Mouse (Mus musculus): ENCODE data around the gene Sertad1. TPM values are rescaled to one million over a fixed set of nuclear protein-coding genes. Genes with fewer than 3 reads are reported as not detected.

The Sertad1 gene
- polyA plus RNA-seq, 1 experiment from 2014 or later, result 34.8 TPM

GRCm38 (mm10) chr7:27522967-27523366 lies 36.3 kb downstream of the Sertad1 start, which contains the start of gene Hipk4:
Gene Hipk4 (plus strand): TSS chr7:27523267.
- 0 out of 2 replicates have a peak, but pooled peaks cover 4% of the 10 kb centered on the region for H3K9me3 ChIP-seq (ENCODE audit: control insufficient read depth, low read length)
- ATAC-seq (ENCODE audit: insufficient number of reproducible peaks, insufficient read depth, low FRiP score, low read depth), result no peak
- no peaks in the 10 kb centered on the region for H3K36me3 ChIP-seq (ENCODE audit: control insufficient read depth, insufficient read depth, low read length)
- H3K27me3 ChIP-seq (ENCODE audit: control insufficient read depth, insufficient read depth, low read length), result no peaks in the 10 kb centered on the region
- H3K4me1 ChIP-seq (ENCODE audit: control insufficient read depth in 2 of 2, insufficient read depth in 2 of 2, low read length in 2 of 2), result peaks cover 5% of the 10 kb centered on the region in 2 experiments; a peak in 3 of 4 replicates
- no peak within 1 kb of the TSS for H3K27ac ChIP-seq (replicated peaks in 1 of 2; ENCODE audit: control insufficient read depth in 1 of 2, insufficient read depth in 1 of 2, low read depth in 2 of 2, low read length in 2 of 2)
- WGBS, result 48% methylated on average over 5 of the region's 5 CpGs
- no peak within 1 kb of the TSS for H3K4me3 ChIP-seq (ENCODE audit: control insufficient read depth in 1 of 2, insufficient read depth in 1 of 2, low read depth in 1 of 2, low read length in 2 of 2)
- no peak within 1 kb of the TSS for H3K4me2 ChIP-seq (ENCODE audit: low read length)
- no peak within 1 kb of the TSS for H3K9ac ChIP-seq (ENCODE audit: low read length)

DNA sequence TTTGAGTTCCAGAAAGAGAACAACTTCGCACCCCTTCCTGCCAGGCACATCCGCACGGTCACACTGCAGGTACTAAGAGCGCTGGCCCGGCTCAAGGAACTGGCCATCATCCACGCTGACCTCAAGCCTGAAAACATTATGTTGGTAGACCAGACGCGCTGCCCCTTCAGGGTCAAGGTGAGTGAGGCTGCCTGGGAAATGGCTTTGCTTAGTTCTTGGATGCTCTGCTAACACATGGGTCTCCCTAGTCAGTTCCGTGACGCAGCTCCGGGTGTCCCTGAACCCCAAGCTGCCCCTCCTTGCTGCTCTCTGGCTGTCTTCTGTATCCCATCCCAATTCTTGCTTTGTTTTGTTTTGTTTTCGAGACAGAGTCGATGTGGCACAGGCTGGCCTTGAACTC lies 37.1 kb downstream of the Sertad1 start:
- Histone ChIP-seq H3K27me3 (ENCODE audit: control insufficient read depth, insufficient read depth, low read length) (no peaks in the 10 kb centered on the region), H3K4me3 (ENCODE audit: control insufficient read depth in 1 of 2, insufficient read depth in 1 of 2, low read depth in 1 of 2, low read length in 2 of 2) (no peak overlapping the region), H3K36me3 (ENCODE audit: control insufficient read depth, insufficient read depth, low read length) (no peaks in the 10 kb centered on the region), H3K4me2 (ENCODE audit: low read length) (no peak overlapping the region), H3K9me3 (ENCODE audit: control insufficient read depth, low read length) (0 out of 2 replicates have a peak, but pooled peaks cover 4% of the 10 kb centered on the region), H3K9ac (ENCODE audit: low read length) (no peak overlapping the region), H3K4me1 (ENCODE audit: control insufficient read depth in 2 of 2, insufficient read depth in 2 of 2, low read length in 2 of 2) (peaks cover 5% of the 10 kb centered on the region in 2 experiments; a peak in 3 of 4 replicates), H3K27ac (replicated peaks in 1 of 2; ENCODE audit: control insufficient read depth in 1 of 2, insufficient read depth in 1 of 2, low read depth in 2 of 2, low read length in 2 of 2) (no peak overlapping the region)
- no peak for ATAC-seq (ENCODE audit: insufficient number of reproducible peaks, insufficient read depth, low FRiP score, low read depth)
- WGBS, result 92% methylated on average over 13 of the region's 13 CpGs

- Histone ChIP-seq H3K4me3 (ENCODE audit: control insufficient read depth in 1 of 2, insufficient read depth in 1 of 2, low read depth in 1 of 2, low read length in 2 of 2) (no peak overlapping the region), H3K27me3 (ENCODE audit: control insufficient read depth, insufficient read depth, low read length) (no peaks in the 10 kb centered on the region), H3K9ac (ENCODE audit: low read length) (peak overlapping the region; percentile 27; the same call in 1 of the 2 replicates), H3K27ac (replicated peaks in 1 of 2; ENCODE audit: control insufficient read depth in 1 of 2, insufficient read depth in 1 of 2, low read depth in 2 of 2, low read length in 2 of 2) (peak overlapping the region; percentile 2 to 20; a peak in 2 of 4 replicates), H3K4me1 (ENCODE audit: control insufficient read depth in 2 of 2, insufficient read depth in 2 of 2, low read length in 2 of 2) (peaks cover 5% of the 10 kb centered on the region in 2 experiments; a peak in 3 of 4 replicates), H3K4me2 (ENCODE audit: low read length) (no peak overlapping the region), H3K9me3 (ENCODE audit: control insufficient read depth, low read length) (no peaks in the 10 kb centered on the region), H3K36me3 (ENCODE audit: control insufficient read depth, insufficient read depth, low read length) (peaks cover 8% of the 10 kb centered on the region; the same call in 1 of the 2 replicates)
- 19% methylated on average over 10 of the region's 10 CpGs for WGBS
- no peak for ATAC-seq (ENCODE audit: insufficient number of reproducible peaks, insufficient read depth, low FRiP score, low read depth)
These were observed 39.5 kb downstream of the Sertad1 start for GRCm38 (mm10) chr7:27526039-27526827.

- Histone ChIP-seq H3K27ac (replicated peaks in 1 of 2; ENCODE audit: control insufficient read depth in 1 of 2, insufficient read depth in 1 of 2, low read depth in 2 of 2, low read length in 2 of 2) (no peak overlapping the region), H3K27me3 (ENCODE audit: control insufficient read depth, insufficient read depth, low read length) (no peaks in the 10 kb centered on the region), H3K36me3 (ENCODE audit: control insufficient read depth, insufficient read depth, low read length) (peaks cover 31% of the 10 kb centered on the region), H3K4me2 (ENCODE audit: low read length) (no peak overlapping the region), H3K4me3 (ENCODE audit: control insufficient read depth in 1 of 2, insufficient read depth in 1 of 2, low read depth in 1 of 2, low read length in 2 of 2) (no peak overlapping the region), H3K4me1 (ENCODE audit: control insufficient read depth in 2 of 2, insufficient read depth in 2 of 2, low read length in 2 of 2) (peaks cover 5% of the 10 kb centered on the region in 2 experiments; a peak in 3 of 4 replicates), H3K9me3 (ENCODE audit: control insufficient read depth, low read length) (no peaks in the 10 kb centered on the region), H3K9ac (ENCODE audit: low read length) (no peak overlapping the region)
- WGBS, result 84% methylated on average over 21 of the region's 21 CpGs
- no peak for ATAC-seq (ENCODE audit: insufficient number of reproducible peaks, insufficient read depth, low FRiP score, low read depth)
These were observed 42.4 kb downstream of the Sertad1 start for GRCm38 (mm10) chr7:27529070-27529469.

- H3K36me3 ChIP-seq (ENCODE audit: control insufficient read depth, insufficient read depth, low read length), result peaks cover 37% of the 10 kb centered on the region
These were observed 44.2 kb downstream of the Sertad1 start for GRCm38 (mm10) chr7:27530937-27531336.

DNA sequence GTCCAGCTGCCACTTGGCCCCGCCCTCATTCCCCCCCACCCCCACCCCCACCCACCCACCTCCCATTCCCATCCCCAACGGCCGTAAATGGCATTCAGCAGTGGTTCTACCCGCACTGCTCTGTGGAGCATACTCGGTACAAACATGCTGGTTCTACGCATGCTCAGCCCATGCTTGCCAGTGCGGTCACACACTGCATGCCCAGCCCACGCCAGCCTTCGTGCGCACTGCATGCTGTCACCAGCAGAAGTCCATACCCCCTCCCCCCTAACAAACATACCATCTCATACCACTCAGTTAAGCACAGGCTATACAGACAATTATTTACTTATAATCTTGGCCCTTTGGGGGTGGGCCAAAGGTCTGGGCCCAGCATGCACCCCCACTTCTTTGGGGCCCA lies 45.0 kb downstream of the Sertad1 start:
- ATAC-seq (ENCODE audit: insufficient number of reproducible peaks, insufficient read depth, low FRiP score, low read depth), result no peak
- H3K9ac ChIP-seq (ENCODE audit: low read length), result no peak overlapping the region
- H3K36me3 ChIP-seq (ENCODE audit: control insufficient read depth, insufficient read depth, low read length), result peaks cover 44% of the 10 kb centered on the region
- no peak overlapping the region for H3K4me2 ChIP-seq (ENCODE audit: low read length)
- no peaks in the 10 kb centered on the region for H3K4me1 ChIP-seq (ENCODE audit: control insufficient read depth in 2 of 2, insufficient read depth in 2 of 2, low read length in 2 of 2)
- no peak overlapping the region for H3K4me3 ChIP-seq (ENCODE audit: control insufficient read depth in 1 of 2, insufficient read depth in 1 of 2, low read depth in 1 of 2, low read length in 2 of 2)
- H3K27me3 ChIP-seq (ENCODE audit: control insufficient read depth, insufficient read depth, low read length), result no peaks in the 10 kb centered on the region
- no peak overlapping the region for H3K27ac ChIP-seq (replicated peaks in 1 of 2; ENCODE audit: control insufficient read depth in 1 of 2, insufficient read depth in 1 of 2, low read depth in 2 of 2, low read length in 2 of 2)
- 91% methylated on average over 10 of the region's 10 CpGs for WGBS
- no peaks in the 10 kb centered on the region for H3K9me3 ChIP-seq (ENCODE audit: control insufficient read depth, low read length)

More at GRCm38 (mm10) chr7:27530937-27531336, 44.2 kb downstream of the Sertad1 start:
- 81% methylated on average over 3 of the region's 3 CpGs for WGBS
- ATAC-seq (ENCODE audit: insufficient number of reproducible peaks, insufficient read depth, low FRiP score, low read depth), result no peak
- no peak overlapping the region for H3K4me3 ChIP-seq (ENCODE audit: control insufficient read depth in 1 of 2, insufficient read depth in 1 of 2, low read depth in 1 of 2, low read length in 2 of 2)
- H3K27me3 ChIP-seq (ENCODE audit: control insufficient read depth, insufficient read depth, low read length), result no peaks in the 10 kb centered on the region
- H3K4me1 ChIP-seq (ENCODE audit: control insufficient read depth in 2 of 2, insufficient read depth in 2 of 2, low read length in 2 of 2), result peaks cover 3 to 4% of the 10 kb centered on the region in 2 experiments; a peak in 3 of 4 replicates
- H3K9me3 ChIP-seq (ENCODE audit: control insufficient read depth, low read length), result no peaks in the 10 kb centered on the region
- no peak overlapping the region for H3K9ac ChIP-seq (ENCODE audit: low read length)
- H3K4me2 ChIP-seq (ENCODE audit: low read length), result no peak overlapping the region
- no peak overlapping the region for H3K27ac ChIP-seq (replicated peaks in 1 of 2; ENCODE audit: control insufficient read depth in 1 of 2, insufficient read depth in 1 of 2, low read depth in 2 of 2, low read length in 2 of 2)

GRCm38 (mm10) chr7:27532480-27533050 lies 45.9 kb downstream of the Sertad1 start:
- H3K9me3 ChIP-seq (ENCODE audit: control insufficient read depth, low read length), result no peaks in the 10 kb centered on the region
- ATAC-seq (ENCODE audit: insufficient number of reproducible peaks, insufficient read depth, low FRiP score, low read depth), result no peak
- H3K27me3 ChIP-seq (ENCODE audit: control insufficient read depth, insufficient read depth, low read length), result no peaks in the 10 kb centered on the region
- no peak overlapping the region for H3K4me3 ChIP-seq (ENCODE audit: control insufficient read depth in 1 of 2, insufficient read depth in 1 of 2, low read depth in 1 of 2, low read length in 2 of 2)
- H3K4me2 ChIP-seq (ENCODE audit: low read length), result no peak overlapping the region
- H3K4me1 ChIP-seq (ENCODE audit: control insufficient read depth in 2 of 2, insufficient read depth in 2 of 2, low read length in 2 of 2), result no peaks in the 10 kb centered on the region
- H3K27ac ChIP-seq (replicated peaks in 1 of 2; ENCODE audit: control insufficient read depth in 1 of 2, insufficient read depth in 1 of 2, low read depth in 2 of 2, low read length in 2 of 2), result no peak overlapping the region
- H3K9ac ChIP-seq (ENCODE audit: low read length), result no peak overlapping the region
- WGBS, result 76% methylated on average over 9 of the region's 9 CpGs
- peaks cover 44% of the 10 kb centered on the region for H3K36me3 ChIP-seq (ENCODE audit: control insufficient read depth, insufficient read depth, low read length)
